Mouse (Mus musculus) brain, embryonic 14.5 days (tissue): ENCODE data around the gene Aco2.

Experiments
- CTCF ChIP-seq: fragments of 200-500 bp; IDR thresholded peaks from 2 replicates; pipeline ENCODE4 v1.5.1; 2012; ENCODE audit warnings: inconsistent platforms, mild to moderate bottlenecking, moderate library complexity, borderline replicate concordance; ENCODE audit not compliant: insufficient read depth, insufficient read length; ENCODE audit errors: extremely low read depth
- POLR2A ChIP-seq: fragments of 200-500 bp; IDR thresholded peaks from 2 replicates; pipeline ENCODE4 v1.6.1; 2012; ENCODE audit warnings: mild to moderate bottlenecking, inconsistent platforms, borderline replicate concordance; ENCODE audit not compliant: poor library complexity, insufficient read depth, insufficient read length, severe bottlenecking; ENCODE audit errors: extremely low read depth

- TF ChIP-seq POLR2A, result no peak
- TF ChIP-seq CTCF, result no peak
Observed at GRCm38 (mm10) chr15:81847861-81848260, 24.2 kb upstream of the Aco2 start.
